Mouse (Mus musculus): ENCODE results near the gene Slc6a6. TPM values are rescaled to one million over a fixed set of nuclear protein-coding genes. Genes with fewer than 3 reads are reported as not detected.

Gene Slc6a6
- polyA plus RNA-seq, 1 experiment from 2014 or later = 106 TPM

DNA sequence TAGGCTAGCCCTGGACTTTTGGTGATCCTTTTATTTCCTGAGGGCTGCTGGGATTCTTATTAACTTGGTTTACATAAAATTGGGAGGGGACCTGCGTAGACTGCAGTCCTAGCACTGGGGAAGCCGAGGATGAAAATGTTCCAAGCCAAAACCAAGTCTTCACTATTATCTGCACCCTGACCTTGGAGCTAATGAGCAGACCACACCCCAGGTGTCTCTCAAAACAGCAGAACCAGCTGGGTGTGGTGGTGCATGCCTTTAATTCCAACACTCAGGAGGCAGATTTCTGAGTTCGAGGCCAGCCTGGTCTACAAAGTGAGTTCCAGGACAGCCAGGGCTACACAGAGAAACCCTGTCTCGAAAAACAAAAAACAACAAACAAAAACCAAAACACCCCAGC lies 16.7 kb upstream of the Slc6a6 start:
- no peak for TF ChIP-seq CTCF (IDR thresholded peaks at IDR 0.05; ENCODE audit: low read depth)
- Histone ChIP-seq H3K4me1 (replicated peaks; ENCODE audit: insufficient read depth, low read length) (no peaks in the 10 kb centered on the region), H3K9me3 (replicated peaks; ENCODE audit: low read length) (no peaks in the 10 kb centered on the region), H3K36me3 (ENCODE audit: insufficient read depth, low read length) (no peaks in the 10 kb centered on the region), H3K4me2 (ENCODE audit: low read length) (no peak overlapping the region), H3K4me3 (replicated peaks; ENCODE audit: low read depth, low read length) (no peak overlapping the region), H3K9ac (ENCODE audit: low read depth, low read length) (no peak overlapping the region), H3K27me3 (ENCODE audit: insufficient read depth, low read length) (no peaks in the 10 kb centered on the region), H3K27ac (no peak overlapping the region)
- no peak for ATAC-seq (replicated peaks; ENCODE audit: low FRiP score, low read depth)
- no peak for DNase-seq (ENCODE audit: low spot score)
- WGBS = 86% methylated on average over 4 of the region's 4 CpGs

DNA sequence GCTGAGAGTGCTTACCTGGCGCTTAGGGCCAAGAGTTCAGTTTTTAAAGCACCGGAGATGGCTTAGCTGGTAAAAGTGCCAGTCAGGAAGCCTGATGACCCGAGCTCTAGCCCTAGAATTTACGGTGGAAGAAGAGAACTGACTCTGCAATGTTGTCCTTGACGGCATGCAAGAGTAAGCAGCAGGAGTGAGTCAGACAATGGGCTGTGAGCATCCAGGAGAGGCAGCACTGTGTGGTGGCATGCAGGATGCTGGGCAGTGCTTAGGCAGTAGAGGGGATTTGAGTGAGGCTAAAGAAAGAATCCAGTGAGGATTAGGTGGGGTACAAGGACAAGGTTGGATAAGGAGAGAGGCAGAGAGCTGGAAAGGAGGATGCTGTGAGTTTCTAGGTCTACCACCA lies 15.6 kb upstream of the Slc6a6 start:
- DNase-seq (ENCODE audit: low spot score) (peak; percentile 46), ATAC-seq (replicated peaks; ENCODE audit: low FRiP score, low read depth) (no peak; the same call in 1 of the 2 replicates)
- no peak overlapping the region for H3K4me3 ChIP-seq (replicated peaks; ENCODE audit: low read depth, low read length)
- H3K9ac ChIP-seq (ENCODE audit: low read depth, low read length) = no peak overlapping the region
- H3K27ac ChIP-seq = no peak overlapping the region
- no peak for TF ChIP-seq CTCF (IDR thresholded peaks at IDR 0.05; ENCODE audit: low read depth)
- 21% methylated on average over 5 of the region's 5 CpGs for WGBS
- no peaks in the 10 kb centered on the region for H3K4me1 ChIP-seq (replicated peaks; ENCODE audit: insufficient read depth, low read length)
- H3K9me3 ChIP-seq (replicated peaks; ENCODE audit: low read length) = no peaks in the 10 kb centered on the region
- no peaks in the 10 kb centered on the region for H3K27me3 ChIP-seq (ENCODE audit: insufficient read depth, low read length)
- H3K4me2 ChIP-seq (ENCODE audit: low read length) = no peak overlapping the region
- no peaks in the 10 kb centered on the region for H3K36me3 ChIP-seq (ENCODE audit: insufficient read depth, low read length)

GRCm38 (mm10) chr6:91669270-91669669 lies 14.6 kb upstream of the Slc6a6 start:
- DNase-seq (ENCODE audit: low spot score) (no peak), ATAC-seq (replicated peaks; ENCODE audit: low FRiP score, low read depth) (no peak)
- Histone ChIP-seq H3K36me3 (ENCODE audit: insufficient read depth, low read length) (no peaks in the 10 kb centered on the region), H3K4me1 (replicated peaks; ENCODE audit: insufficient read depth, low read length) (no peaks in the 10 kb centered on the region), H3K4me3 (replicated peaks; ENCODE audit: low read depth, low read length) (no peak overlapping the region), H3K27ac (no peak overlapping the region), H3K9ac (ENCODE audit: low read depth, low read length) (no peak overlapping the region), H3K4me2 (ENCODE audit: low read length) (no peak overlapping the region), H3K9me3 (replicated peaks; ENCODE audit: low read length) (no peaks in the 10 kb centered on the region), H3K27me3 (ENCODE audit: insufficient read depth, low read length) (no peaks in the 10 kb centered on the region)
- no peak for TF ChIP-seq CTCF (IDR thresholded peaks at IDR 0.05; ENCODE audit: low read depth)
- 75% methylated on average over 4 of the region's 4 CpGs for WGBS

DNA sequence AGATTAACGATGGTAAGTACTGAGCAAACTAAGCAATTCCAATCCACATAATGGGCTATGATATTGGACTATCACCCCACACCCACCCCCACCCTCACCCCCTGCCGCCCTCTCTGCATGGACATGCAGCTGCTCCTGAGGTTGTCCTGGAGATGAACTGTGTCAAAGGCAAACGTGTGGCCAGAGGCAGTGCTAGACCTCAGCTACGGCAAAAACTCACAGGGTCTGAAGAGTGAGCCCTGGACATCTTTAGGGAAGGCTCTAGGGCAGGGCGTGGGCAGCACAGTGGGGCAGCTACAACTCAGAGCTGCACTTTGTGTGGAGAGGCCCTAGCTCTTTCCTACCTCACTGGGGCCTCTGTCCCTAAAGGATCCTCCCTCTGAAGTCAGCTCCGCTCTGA lies 13.6 kb upstream of the Slc6a6 start:
- no peak for TF ChIP-seq CTCF (IDR thresholded peaks at IDR 0.05; ENCODE audit: low read depth)
- Histone ChIP-seq H3K27ac (no peak overlapping the region), H3K4me1 (replicated peaks; ENCODE audit: insufficient read depth, low read length) (no peaks in the 10 kb centered on the region), H3K9me3 (replicated peaks; ENCODE audit: low read length) (no peaks in the 10 kb centered on the region), H3K27me3 (ENCODE audit: insufficient read depth, low read length) (no peaks in the 10 kb centered on the region), H3K4me2 (ENCODE audit: low read length) (no peak overlapping the region), H3K36me3 (ENCODE audit: insufficient read depth, low read length) (no peaks in the 10 kb centered on the region), H3K4me3 (replicated peaks; ENCODE audit: low read depth, low read length) (no peak overlapping the region), H3K9ac (ENCODE audit: low read depth, low read length) (no peak overlapping the region)
- ATAC-seq (replicated peaks; ENCODE audit: low FRiP score, low read depth) (no peak), DNase-seq (ENCODE audit: low spot score) (no peak)
- WGBS = 71% methylated on average over 6 of the region's 6 CpGs

DNA sequence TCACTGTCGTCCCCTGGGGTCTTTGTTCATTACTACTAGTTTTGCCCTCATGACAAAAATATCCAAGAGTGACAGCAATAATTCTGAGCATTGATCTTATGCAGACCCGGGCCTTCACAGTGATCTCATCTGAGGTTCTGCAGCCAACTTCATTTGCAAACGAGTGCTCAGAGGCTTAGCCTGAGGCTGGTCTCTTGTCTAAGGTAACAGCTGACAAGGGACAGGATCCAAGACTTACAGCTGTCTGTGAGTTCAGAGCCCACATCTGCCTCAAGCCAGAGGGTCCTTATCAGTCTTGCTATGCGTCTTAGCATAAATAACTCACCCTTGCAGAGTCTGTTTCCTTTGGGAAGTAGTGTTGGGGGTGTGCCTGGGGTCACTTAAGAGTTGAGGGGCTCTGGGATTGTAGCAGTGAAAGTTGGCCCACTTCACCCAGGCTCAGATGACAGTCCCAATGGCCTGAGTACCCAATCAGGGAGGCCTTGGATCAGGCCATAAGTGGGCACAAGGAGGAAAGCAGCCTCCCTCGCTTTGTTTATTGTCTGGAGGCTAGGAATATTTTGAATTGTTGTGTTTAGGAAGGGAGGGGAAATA lies 9.0 kb upstream of the Slc6a6 start:
- Histone ChIP-seq H3K27me3 (ENCODE audit: insufficient read depth, low read length) (no peaks in the 10 kb centered on the region), H3K4me1 (replicated peaks; ENCODE audit: insufficient read depth, low read length) (no peaks in the 10 kb centered on the region), H3K9me3 (replicated peaks; ENCODE audit: low read length) (no peaks in the 10 kb centered on the region), H3K27ac (no peak overlapping the region), H3K9ac (ENCODE audit: low read depth, low read length) (no peak overlapping the region), H3K4me3 (replicated peaks; ENCODE audit: low read depth, low read length) (no peak overlapping the region), H3K4me2 (ENCODE audit: low read length) (no peak overlapping the region), H3K36me3 (ENCODE audit: insufficient read depth, low read length) (no peaks in the 10 kb centered on the region)
- no peak for TF ChIP-seq CTCF (IDR thresholded peaks at IDR 0.05; ENCODE audit: low read depth)
- DNase-seq (ENCODE audit: low spot score) = no peak
- WGBS = 45% methylated on average over 5 of the region's 5 CpGs
- no peak for ATAC-seq (replicated peaks; ENCODE audit: low FRiP score, low read depth)

GRCm38 (mm10) chr6:91678506-91679094 lies 5.3 kb upstream of the Slc6a6 start:
- H3K27ac ChIP-seq = no peak overlapping the region

More at GRCm38 (mm10) chr6:91678506-91679094, 5.3 kb upstream of the Slc6a6 start:
- Histone ChIP-seq H3K4me2 (ENCODE audit: low read length) (no peak overlapping the region), H3K9me3 (replicated peaks; ENCODE audit: low read length) (no peaks in the 10 kb centered on the region), H3K9ac (ENCODE audit: low read depth, low read length) (no peak overlapping the region), H3K4me3 (replicated peaks; ENCODE audit: low read depth, low read length) (no peak overlapping the region), H3K4me1 (replicated peaks; ENCODE audit: insufficient read depth, low read length) (no peaks in the 10 kb centered on the region), H3K27me3 (ENCODE audit: insufficient read depth, low read length) (no peaks in the 10 kb centered on the region), H3K36me3 (ENCODE audit: insufficient read depth, low read length) (no peaks in the 10 kb centered on the region)
- TF ChIP-seq CTCF (IDR thresholded peaks at IDR 0.05; ENCODE audit: low read depth) = peak; percentile 19; the same call in 1 of the 2 replicates
- 52% methylated on average over 12 of the region's 12 CpGs for WGBS
- no peak for DNase-seq (ENCODE audit: low spot score)
- ATAC-seq (replicated peaks; ENCODE audit: low FRiP score, low read depth) = no peak
